ENCODE assay signal across 9 mouse cellular contexts in the genomic region with DNA sequence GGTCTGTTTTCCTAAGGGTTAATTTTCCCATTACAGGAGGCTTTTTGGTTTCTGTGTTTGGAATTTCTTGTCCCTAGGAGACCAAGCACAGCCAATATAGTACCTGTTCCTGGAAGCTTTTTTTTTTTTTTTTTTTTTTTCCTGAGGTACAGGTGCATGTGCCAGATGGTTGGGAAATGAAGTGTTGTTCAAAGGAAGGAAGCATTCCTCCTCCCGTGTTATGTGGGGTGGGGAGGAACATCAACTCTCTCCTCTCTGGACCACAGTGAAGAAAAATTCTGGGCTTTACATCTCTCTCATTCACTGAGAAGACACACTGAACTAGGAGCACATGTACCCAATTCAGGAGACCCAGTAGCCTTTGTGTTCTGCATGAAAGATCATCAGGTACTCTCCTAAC. TPM values are rescaled to one million over a fixed set of nuclear protein-coding genes. Genes with fewer than 3 reads are reported as not detected.
DNase-seq lines count a peak whose midpoint lies in the region; ATAC-seq and TF ChIP-seq lines count a peak whose summit lies in the region.
"Had no signal": no experiment of that assay in that cellular context is flagged by ENCODE, and none has a peak within 500 bp of the region (broad histone marks: within the 10 kb centered on the region; RNA-seq: fewer than 3 reads in every experiment).

No protein-coding gene starts in this region.

- peaks cover 28% of the 10 kb centered on the region for H3K36me3 ChIP-seq in lung, embryonic 15.5 days
- peaks cover 37% of the 10 kb centered on the region for H3K36me3 ChIP-seq in forebrain, embryonic 13.5 days (ENCODE audit: poor library complexity, severe bottlenecking)
- H3K36me3 ChIP-seq in limb, embryonic 14.5 days (ENCODE audit: control insufficient read depth, insufficient read depth, low read length): peaks cover 47% of the 10 kb centered on the region
- peaks cover 14% of the 10 kb centered on the region for H3K36me3 ChIP-seq in small intestine, adult 2 months (ENCODE audit: control insufficient read depth, insufficient read depth, low read length)

- H3K9me3 ChIP-seq in lung, embryonic 15.5 days: no peaks in the 10 kb centered on the region
- H3K9me3 ChIP-seq in forebrain, embryonic 13.5 days (replicated peaks): no peaks in the 10 kb centered on the region
- H3K9me3 ChIP-seq in limb, embryonic 14.5 days (ENCODE audit: control insufficient read depth, low read length): no peaks in the 10 kb centered on the region

- H3K27ac ChIP-seq in lung, embryonic 15.5 days: no peak overlapping the region
- no peak overlapping the region for H3K27ac ChIP-seq in forebrain, embryonic 13.5 days
- no peak overlapping the region for H3K27ac ChIP-seq in limb, embryonic 14.5 days (replicated peaks; ENCODE audit: low read depth, low read length)
- H3K27ac ChIP-seq in small intestine, adult 2 months (ENCODE audit: insufficient read depth, low read depth, low read length): peak overlapping the region; percentile 28; the same call in 1 of the 2 replicates

- WGBS in lung, embryonic 15.5 days: 40% methylated on average over 1 of the region's 1 CpGs
- WGBS in forebrain, embryonic 13.5 days: 44% methylated on average over 1 of the region's 1 CpGs
- WGBS in limb, embryonic 14.5 days: 56% methylated on average over 1 of the region's 1 CpGs
- 19% methylated on average over 1 of the region's 1 CpGs for WGBS in small intestine, adult 2 months

- no peak for DNase-seq in lung, postnatal 4 days
- DNase-seq in limb, embryonic 14.5 days (ENCODE audit: low spot score): no peak
- no peak for DNase-seq in right cerebral cortex, postnatal 14 days
- no peak for DNase-seq in cerebellum, postnatal 10 days
- no peak for DNase-seq in thymus, adult 18-20 months
- DNase-seq: left cerebral cortex, postnatal 4 days had no signal

- ATAC-seq in lung, embryonic 15.5 days (ENCODE audit: borderline replicate concordance, extremely low read depth, low FRiP score, low TSS enrichment): no peak
- no peak for ATAC-seq in forebrain, embryonic 13.5 days
- no peak for ATAC-seq in limb, embryonic 14.5 days (ENCODE audit: low FRiP score, low read depth)

- peak overlapping the region; percentile 96 for H3K4me2 ChIP-seq in lung, embryonic 15.5 days
- peak overlapping the region; percentile 97 for H3K4me2 ChIP-seq in forebrain, embryonic 13.5 days
- H3K4me2 ChIP-seq in limb, embryonic 14.5 days (replicated peaks; ENCODE audit: low read depth, low read length, severe bottlenecking): peak overlapping the region; percentile 97

- no peak for TF ChIP-seq POLR2A in limb, embryonic 14.5 days (IDR thresholded peaks at IDR 0.05; ENCODE audit: borderline replicate concordance, extremely low read depth, insufficient read depth, insufficient read length)
- no peak for TF ChIP-seq POLR2A in small intestine, adult 2 months (IDR thresholded peaks at IDR 0.05; ENCODE audit: low read depth, low read length)

- TF ChIP-seq CTCF in small intestine, adult 2 months (IDR thresholded peaks at IDR 0.05; ENCODE audit: extremely low read depth, insufficient read length, insufficient replicate concordance, low read depth, low read length): no peak

- H3K9ac ChIP-seq in lung, embryonic 15.5 days: no peak overlapping the region
- peak overlapping the region; percentile 89 for H3K9ac ChIP-seq in forebrain, embryonic 13.5 days
- H3K9ac ChIP-seq in limb, embryonic 14.5 days (ENCODE audit: low read depth, low read length, severe bottlenecking): no peak overlapping the region

- H3K27me3 ChIP-seq in lung, embryonic 15.5 days: no peaks in the 10 kb centered on the region
- H3K27me3 ChIP-seq in forebrain, embryonic 13.5 days: no peaks in the 10 kb centered on the region
- no peaks in the 10 kb centered on the region for H3K27me3 ChIP-seq in limb, embryonic 14.5 days (ENCODE audit: control insufficient read depth, insufficient read depth, low read length)
- H3K27me3 ChIP-seq in small intestine, adult 2 months (ENCODE audit: control insufficient read depth, insufficient read depth, low read length): no peaks in the 10 kb centered on the region

- peak overlapping the region; percentile 89; the same call in 1 of the 2 replicates for H3K4me3 ChIP-seq in lung, embryonic 15.5 days
- peak overlapping the region; percentile 91 for H3K4me3 ChIP-seq in forebrain, embryonic 13.5 days
- peak overlapping the region; percentile 72; the same call in 1 of the 2 replicates for H3K4me3 ChIP-seq in limb, embryonic 14.5 days (replicated peaks; ENCODE audit: low read length)
- no peak overlapping the region for H3K4me3 ChIP-seq in small intestine, adult 2 months (ENCODE audit: low read depth, low read length)

- peaks cover 32% of the 10 kb centered on the region for H3K4me1 ChIP-seq in lung, embryonic 15.5 days
- H3K4me1 ChIP-seq in forebrain, embryonic 13.5 days: peaks cover 47% of the 10 kb centered on the region
- peaks cover 24% of the 10 kb centered on the region for H3K4me1 ChIP-seq in limb, embryonic 14.5 days (ENCODE audit: control insufficient read depth, insufficient read depth, low read length)
- peaks cover 22% of the 10 kb centered on the region; the same call in 1 of the 2 replicates for H3K4me1 ChIP-seq in small intestine, adult 2 months (ENCODE audit: control insufficient read depth, insufficient read depth, insufficient read length, low read length)

RNA-seq across cellular contexts. Expression of a gene that starts 1.6 kb away (rescaled TPM):
- 39.8 and 42.1 TPM in 2 replicates for polyA plus RNA-seq in lung, embryonic 15.5 days (2015; fragmentation: Nextera tagmentation; extraction: Ambion mirVana)
- polyA plus RNA-seq in forebrain, embryonic 13.5 days (2015; fragmentation: Nextera tagmentation; extraction: Ambion mirVana): 76.4 and 83.9 TPM in 2 replicates
- polyA plus RNA-seq in limb, embryonic 14.5 days (2012; rRNA removed): 37.0 and 38.1 TPM in 2 replicates
- 35.7 and 36.1 TPM in 2 replicates for polyA plus RNA-seq in limb, embryonic 14.5 days (2014; fragmentation: Nextera tagmentation; extraction: Ambion mirVana)
- 11.0 and 23.0 TPM in 2 replicates for polyA plus RNA-seq in small intestine, adult 2 months (2012; rRNA removed)

RNA-seq across cellular contexts. Expression of a gene that starts 1.8 kb away (rescaled TPM):
- 72.1 and 75.7 TPM in 2 replicates for polyA plus RNA-seq in lung, embryonic 15.5 days (2015; fragmentation: Nextera tagmentation; extraction: Ambion mirVana)
- polyA plus RNA-seq in forebrain, embryonic 13.5 days (2015; fragmentation: Nextera tagmentation; extraction: Ambion mirVana): 153 and 156 TPM in 2 replicates
- 38.9 and 42.3 TPM in 2 replicates for polyA plus RNA-seq in limb, embryonic 14.5 days (2012; rRNA removed)
- 68.6 and 71.9 TPM in 2 replicates for polyA plus RNA-seq in limb, embryonic 14.5 days (2014; fragmentation: Nextera tagmentation; extraction: Ambion mirVana)
- polyA plus RNA-seq in small intestine, adult 2 months (2012; rRNA removed): 21.6 and 37.8 TPM in 2 replicates

RNA-seq across cellular contexts. Expression of a gene that starts 12.0 kb away (rescaled TPM):
- polyA plus RNA-seq in lung, embryonic 15.5 days (2015; fragmentation: Nextera tagmentation; extraction: Ambion mirVana): 0.31 and 0.99 TPM in 2 replicates
- 0.18 TPM in 1 of 2 replicates, not detected in the other for polyA plus RNA-seq in forebrain, embryonic 13.5 days (2015; fragmentation: Nextera tagmentation; extraction: Ambion mirVana)
- polyA plus RNA-seq in limb, embryonic 14.5 days (2012; rRNA removed): 0.39 and 0.55 TPM in 2 replicates
- 0.14 TPM in 1 of 2 replicates, not detected in the other for polyA plus RNA-seq in limb, embryonic 14.5 days (2014; fragmentation: Nextera tagmentation; extraction: Ambion mirVana)
- 165 and 301 TPM in 2 replicates for polyA plus RNA-seq in small intestine, adult 2 months (2012; rRNA removed)

RNA-seq across cellular contexts. Expression of a gene that starts 36.2 kb away (rescaled TPM):
- polyA plus RNA-seq in lung, embryonic 15.5 days (2015; fragmentation: Nextera tagmentation; extraction: Ambion mirVana): 13.0 and 14.9 TPM in 2 replicates
- polyA plus RNA-seq in forebrain, embryonic 13.5 days (2015; fragmentation: Nextera tagmentation; extraction: Ambion mirVana): 12.0 and 14.6 TPM in 2 replicates
- 50.7 and 59.8 TPM in 2 replicates for polyA plus RNA-seq in limb, embryonic 14.5 days (2012; rRNA removed)
- 11.3 and 11.9 TPM in 2 replicates for polyA plus RNA-seq in limb, embryonic 14.5 days (2014; fragmentation: Nextera tagmentation; extraction: Ambion mirVana)
- polyA plus RNA-seq in small intestine, adult 2 months (2012; rRNA removed): 15.3 and 22.1 TPM in 2 replicates

RNA-seq across cellular contexts. Expression of a gene that starts 44.3 kb away (rescaled TPM):
- 12.5 and 12.6 TPM in 2 replicates for polyA plus RNA-seq in lung, embryonic 15.5 days (2015; fragmentation: Nextera tagmentation; extraction: Ambion mirVana)
- polyA plus RNA-seq in forebrain, embryonic 13.5 days (2015; fragmentation: Nextera tagmentation; extraction: Ambion mirVana): 16.4 and 22.8 TPM in 2 replicates
- 38.9 and 43.5 TPM in 2 replicates for polyA plus RNA-seq in limb, embryonic 14.5 days (2012; rRNA removed)
- 19.4 and 21.5 TPM in 2 replicates for polyA plus RNA-seq in limb, embryonic 14.5 days (2014; fragmentation: Nextera tagmentation; extraction: Ambion mirVana)
- 36.5 and 79.1 TPM in 2 replicates for polyA plus RNA-seq in small intestine, adult 2 months (2012; rRNA removed)

Comparison
In these comparisons a context has a peak if more than half of its experiments do, and no peak if none do; other contexts are left out.
1. RNA of a gene that starts 12.0 kb away (polyA plus RNA-seq): 165 to 301 TPM in small intestine, adult 2 months; 0.14 to 0.55 TPM in limb, embryonic 14.5 days, 0.31 to 0.99 TPM in lung, embryonic 15.5 days and 0.18 TPM in forebrain, embryonic 13.5 days; every median in the first group is over 10 times any median in the second.
2. Peak in every context shown above with its lines, with median percentiles within 50 percentile points of each other: H3K4me2 ChIP-seq.